Mouse (Mus musculus) adrenal gland, postnatal 10 days (tissue): ENCODE measurements around the gene Dapp1. TPM values are rescaled to one million over a fixed set of nuclear protein-coding genes. Genes with fewer than 3 reads are reported as not detected.
A peak's percentile ranks its signal among the peaks of the same experiment; 100 is the strongest.
"Not testable (repeated sequence)": the region's sequence is repeated elsewhere in the genome, so short reads cannot be mapped to it uniquely, and the experiment has no call there.

Experiments used
- DNase-seq: peaks from one replicate; pipeline ENCODE4 v3.0.0; 2021; ENCODE audit warnings: mixed read lengths
- total RNA-seq, 2 experiments: library from RNA; stranded (reverse); gene quantifications; 2 replicates each; pipeline ENCODE4 v1.2.3; 2021

Dapp1 gene
- total RNA-seq, 2 experiments from 2014 or later, result 5.9 to 7.1 TPM

DNA sequence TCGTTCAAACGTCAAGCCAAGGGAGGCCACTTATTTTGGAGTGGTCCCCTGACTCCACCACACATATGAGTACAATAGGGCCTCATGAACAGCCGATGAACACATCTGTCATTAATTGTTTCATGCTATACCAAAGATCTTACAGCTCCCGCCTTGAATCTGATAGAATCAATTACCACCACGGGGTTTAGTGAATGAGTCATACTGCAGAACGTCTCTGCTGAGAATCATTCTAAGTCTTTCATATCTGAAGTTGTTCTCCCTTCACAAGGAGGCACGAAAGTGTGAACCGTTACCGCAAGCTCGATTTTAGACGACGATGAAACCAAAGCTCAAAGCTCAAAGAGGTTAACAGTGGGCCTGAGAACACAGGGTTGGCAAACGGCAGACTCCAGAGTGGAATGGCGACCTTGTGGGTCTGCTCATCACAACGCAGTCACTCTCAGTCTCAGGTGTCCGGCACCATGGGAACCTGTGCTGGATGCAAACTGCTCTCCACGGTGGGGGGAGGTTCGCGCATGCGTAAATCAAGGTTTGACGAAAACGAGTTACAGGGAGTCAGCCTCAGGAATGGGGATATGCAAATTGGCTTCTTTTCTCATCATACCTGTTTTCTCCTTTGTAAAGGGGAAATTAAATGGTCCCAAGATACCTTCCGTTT is 27.0 kb downstream of the Dapp1 start:
- DNase-seq, result no peak

- DNase-seq, result peak; percentile 41
Observed at GRCm38 (mm10) chr3:137952914-137953880, 28.1 kb downstream of the Dapp1 start.

GRCm38 (mm10) chr3:137952225-137952913 is 29.0 kb downstream of the Dapp1 start:
- DNase-seq, result peak; percentile 58

GRCm38 (mm10) chr3:137951819-137952218 is 29.5 kb downstream of the Dapp1 start:
- DNase-seq, result no peak

DNA sequence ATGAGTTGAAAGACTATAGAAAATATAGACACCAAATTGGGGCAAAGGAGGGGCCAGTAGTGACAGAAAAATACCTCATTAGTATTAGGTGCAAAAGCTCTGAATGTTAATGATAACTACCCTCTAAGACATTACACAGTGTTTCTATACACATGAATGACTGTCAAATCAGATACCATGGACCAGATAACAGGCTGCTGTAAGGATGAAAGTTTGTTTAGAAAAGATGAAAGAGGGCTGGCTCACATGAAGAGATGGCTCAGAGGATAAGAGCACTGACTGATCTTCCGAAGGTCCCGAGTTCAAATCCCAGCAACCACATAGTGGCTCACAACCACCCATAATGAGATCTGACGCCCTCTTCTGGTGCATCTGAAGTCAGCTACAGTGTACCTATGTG is 30.0 kb downstream of the Dapp1 start:
- DNase-seq, result not testable (repeated sequence)

DNA sequence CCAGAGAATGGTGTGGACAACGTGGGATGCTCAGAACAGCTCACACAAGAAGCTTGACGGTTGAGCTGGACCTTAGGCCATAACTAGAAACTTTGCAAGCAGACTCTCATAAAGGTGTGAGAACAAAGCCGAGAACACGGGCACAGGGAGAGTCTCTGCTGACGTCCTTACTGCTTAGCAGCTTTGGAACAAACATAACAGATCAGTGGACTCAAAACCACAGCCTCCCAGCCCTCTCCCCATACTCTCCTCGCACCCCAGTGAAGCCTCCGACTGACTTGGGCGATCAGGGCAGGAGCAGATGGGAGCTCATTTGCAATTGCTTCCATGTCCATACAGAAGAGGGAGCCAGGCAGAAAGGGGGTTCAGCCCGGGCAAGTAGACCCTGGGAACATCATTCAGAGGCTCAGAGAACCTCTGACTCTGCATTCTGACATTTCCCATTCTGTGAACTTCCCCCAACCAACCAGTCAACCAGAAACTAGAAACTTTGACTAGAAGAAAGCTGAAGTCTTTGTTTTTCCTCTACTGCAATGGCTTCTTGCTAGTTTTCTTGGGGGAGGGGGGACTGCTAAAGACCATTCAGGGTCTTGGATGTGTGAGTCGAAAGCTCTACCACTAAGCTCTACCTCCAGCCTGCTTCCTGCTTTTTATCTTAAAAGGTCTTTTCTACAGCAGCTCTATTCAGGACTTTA is 31.0 kb downstream of the Dapp1 start:
- no peak for DNase-seq

GRCm38 (mm10) chr3:137947525-137947924 is 33.8 kb downstream of the Dapp1 start:
- no peak for DNase-seq

- no peak for DNase-seq
Observed at GRCm38 (mm10) chr3:137946827-137947226, 34.5 kb downstream of the Dapp1 start.

DNA sequence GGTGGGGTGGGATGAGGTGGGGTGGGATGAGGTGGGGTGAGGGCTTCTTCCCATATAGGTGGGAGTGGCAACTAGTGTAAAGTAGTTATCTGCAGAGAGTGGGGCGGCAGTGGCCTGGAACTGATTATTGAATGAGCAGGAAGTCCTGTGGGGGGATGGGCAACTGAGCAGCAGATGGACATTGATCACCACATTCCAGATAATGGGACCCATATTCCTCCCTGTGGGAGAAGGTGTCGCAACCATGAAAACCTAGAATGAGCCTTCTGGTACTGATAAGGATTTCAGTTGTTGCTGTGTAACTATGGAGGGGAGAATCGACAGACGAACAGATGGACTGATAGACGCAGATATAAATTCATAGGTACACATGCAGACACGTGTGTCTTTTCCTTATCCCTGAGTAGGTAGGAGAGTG is 37.6 kb downstream of the Dapp1 start:
- DNase-seq, result no peak

DNA sequence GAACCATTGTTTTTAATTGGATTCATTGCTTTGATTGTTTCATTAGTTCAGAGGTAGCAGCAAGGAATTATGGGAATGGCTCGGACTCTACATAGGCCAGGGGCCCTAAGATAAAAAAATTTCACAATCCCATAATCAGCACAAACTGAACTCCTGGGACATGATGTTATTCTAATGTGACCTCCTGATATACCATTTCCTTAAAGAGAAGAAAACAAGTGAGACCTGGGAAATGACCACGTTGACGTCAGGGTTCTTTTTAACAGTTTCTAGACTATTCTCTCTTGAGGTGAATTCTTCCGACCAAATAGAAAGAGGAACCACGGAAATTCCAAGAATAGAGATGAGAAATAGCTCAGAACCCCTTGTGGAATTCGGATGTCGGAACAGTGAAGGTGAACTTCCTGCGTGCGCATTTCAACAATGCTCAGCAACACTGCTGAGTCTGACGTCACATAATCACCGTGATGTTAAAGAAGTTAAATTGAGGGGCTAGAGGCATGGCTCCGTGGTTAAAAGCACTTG is 39.2 kb downstream of the Dapp1 start:
- no peak for DNase-seq

DNA sequence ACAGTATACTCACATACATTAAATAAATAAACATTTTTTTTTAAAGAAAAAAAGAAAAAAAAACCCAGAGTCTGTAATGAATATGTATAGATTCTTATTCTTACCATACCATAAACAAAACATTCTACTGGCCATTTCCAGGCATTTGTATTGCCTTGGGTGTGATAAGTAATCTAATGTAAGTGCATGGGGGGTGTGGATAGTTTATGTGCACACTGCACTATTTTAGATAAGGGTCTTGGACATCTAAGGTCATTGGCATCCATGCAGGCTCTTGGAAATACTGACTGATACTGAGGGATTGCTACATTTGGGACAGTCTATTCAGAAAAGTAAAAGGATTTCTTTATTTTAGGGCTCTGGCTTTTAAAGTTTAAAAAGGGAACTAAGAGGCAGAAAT is 39.8 kb downstream of the Dapp1 start:
- no peak for DNase-seq

DNA sequence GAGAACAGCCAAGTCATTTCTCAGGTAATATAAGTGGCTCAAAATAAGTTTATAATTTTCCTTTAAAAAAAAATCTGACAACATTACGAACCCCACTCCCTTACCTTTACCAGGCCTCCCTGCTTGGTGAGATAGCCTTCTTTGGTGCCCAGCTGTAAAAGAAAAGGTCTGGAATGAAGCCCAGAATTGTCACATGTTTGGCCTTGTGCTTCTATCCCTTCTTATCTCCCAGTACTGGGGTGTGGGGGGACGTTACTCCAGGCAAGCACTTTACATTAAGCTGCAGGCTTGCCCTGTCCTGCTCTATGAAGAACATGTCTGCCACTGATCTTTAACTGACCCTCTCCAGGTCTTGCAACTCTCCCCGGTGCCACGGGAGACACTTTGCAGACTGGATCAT is 40.6 kb downstream of the Dapp1 start:
- DNase-seq, result peak; percentile 74

- peak; percentile 75 for DNase-seq
Observed at GRCm38 (mm10) chr3:137938608-137939007, 42.7 kb downstream of the Dapp1 start.

DNA sequence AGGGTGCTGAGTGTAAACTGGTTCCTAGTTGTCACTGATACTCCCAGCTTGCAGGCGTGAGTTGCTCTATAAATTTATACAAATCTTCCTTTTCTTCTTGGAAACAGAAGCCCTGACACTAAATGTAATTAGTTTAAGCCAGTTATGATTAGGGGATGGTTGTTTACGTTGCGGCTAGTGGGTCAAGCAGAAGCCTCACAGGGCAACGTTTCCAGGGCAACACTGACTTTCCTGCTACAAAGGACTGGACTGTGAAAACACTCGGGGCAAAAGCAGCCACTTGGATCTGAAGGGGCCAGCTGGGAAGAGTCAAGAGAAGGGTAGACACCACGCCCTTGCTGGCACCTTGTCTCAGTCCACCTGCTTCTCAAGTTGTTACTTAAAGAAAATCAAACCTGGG is 44.8 kb downstream of the Dapp1 start:
- DNase-seq, result no peak

DNA sequence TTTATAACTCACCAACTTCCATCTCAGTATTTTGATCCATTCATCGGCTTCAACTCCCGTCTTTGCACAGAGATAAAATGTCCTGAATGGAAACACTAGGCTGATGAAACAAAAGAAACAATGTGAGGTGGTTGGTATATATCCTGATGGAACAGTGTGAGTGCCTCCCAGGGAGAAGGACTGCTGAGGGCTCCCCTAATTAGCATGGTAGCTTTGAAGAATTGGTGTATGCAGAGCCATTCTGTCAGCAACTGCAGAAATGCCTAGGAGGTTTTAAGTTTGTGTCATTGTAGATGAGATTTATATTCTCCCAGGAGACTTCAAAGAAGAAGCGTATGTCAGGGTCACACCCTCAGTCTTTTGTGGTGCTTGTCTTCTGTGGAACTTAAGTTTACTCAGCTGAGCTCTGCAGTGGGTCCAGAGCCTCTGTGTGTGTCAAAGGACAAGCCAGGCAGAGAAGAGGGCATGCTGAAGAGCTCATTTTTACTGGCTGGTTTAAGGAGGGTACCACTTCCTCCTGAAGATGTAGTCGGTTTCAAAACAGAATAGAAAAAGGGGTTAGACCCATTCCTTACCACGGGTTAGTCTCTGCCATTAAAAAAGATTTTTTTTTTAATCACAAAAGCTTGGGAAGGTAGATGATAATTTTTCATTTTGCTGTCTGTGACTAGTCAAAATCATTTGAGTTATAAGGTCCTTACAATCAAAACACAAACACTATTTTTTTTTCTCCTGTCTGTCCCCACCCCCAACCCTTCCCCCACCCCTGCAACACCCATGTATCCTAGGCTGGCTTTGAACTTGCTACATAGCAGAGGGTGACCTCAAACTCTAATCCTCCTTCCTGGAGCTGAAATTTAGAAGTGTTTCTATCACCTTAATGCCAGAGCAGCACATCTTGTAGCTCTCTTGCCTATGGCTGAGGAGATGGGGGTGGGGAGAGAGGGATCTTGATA is 45.5 kb downstream of the Dapp1 start:
- DNase-seq, result no peak

- no peak for DNase-seq
Observed at GRCm38 (mm10) chr3:137933986-137934385, 47.4 kb downstream of the Dapp1 start.

DNA sequence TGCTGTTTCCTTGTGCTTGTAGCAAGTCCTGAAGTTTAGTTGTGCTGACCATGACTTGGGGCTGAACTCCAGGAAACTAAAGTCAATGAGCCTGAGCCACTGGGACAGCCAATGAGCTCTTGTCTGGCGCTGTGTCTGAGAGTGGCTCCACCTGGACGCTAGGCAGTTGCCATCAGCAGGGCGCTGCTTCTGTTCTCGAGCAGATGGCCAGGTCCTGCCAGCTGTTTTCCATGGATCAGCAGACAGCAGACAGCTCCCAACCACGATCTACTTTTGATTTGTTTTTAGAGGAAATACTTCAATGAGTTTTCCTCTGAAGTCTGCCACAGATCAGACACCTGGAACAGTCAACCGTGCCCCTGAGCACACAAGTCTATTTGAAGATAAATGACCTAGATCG is 48.6 kb downstream of the Dapp1 start:
- DNase-seq, result no peak

DNA sequence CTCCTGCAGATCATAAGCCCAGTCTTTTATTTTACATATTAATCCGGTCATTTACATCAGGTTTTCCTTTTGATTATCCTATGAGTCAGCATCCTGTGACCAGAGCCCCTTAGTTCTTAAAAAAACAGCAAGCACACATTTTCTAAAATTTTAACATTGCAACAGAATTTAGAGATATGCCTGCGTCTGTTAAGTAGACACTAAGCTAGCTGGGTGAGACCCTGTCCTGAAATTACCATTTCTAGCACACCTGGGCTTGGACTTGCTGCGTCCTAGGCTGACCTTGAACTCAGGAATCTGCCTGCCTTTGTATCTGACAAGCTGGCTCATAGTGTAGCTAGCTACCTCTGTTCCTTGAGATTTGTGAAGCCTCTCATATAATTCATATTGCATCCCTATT is 51.4 kb downstream of the Dapp1 start:
- DNase-seq, result no peak

GRCm38 (mm10) chr3:137927010-137927409 is 54.3 kb downstream of the Dapp1 start:
- DNase-seq, result no peak

DNA sequence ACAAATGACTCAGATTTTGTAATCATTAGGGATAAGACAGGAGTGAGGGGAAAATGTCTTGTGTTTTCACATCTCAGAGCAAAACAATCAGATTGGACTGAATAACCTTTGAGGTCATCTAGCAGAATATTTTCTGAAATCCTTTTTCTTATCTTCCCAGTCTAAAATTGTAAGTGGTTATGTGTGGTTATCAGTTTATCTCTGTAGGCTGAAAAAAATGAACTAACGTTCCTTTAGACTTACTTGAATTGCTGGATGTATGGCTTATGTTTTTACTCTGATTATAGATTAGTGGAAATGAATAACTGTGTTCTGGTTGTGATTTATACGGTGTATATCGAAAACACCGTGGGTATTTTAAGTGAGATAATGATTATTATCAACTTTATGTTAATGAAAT is 60.8 kb downstream of the Dapp1 start:
- no peak for DNase-seq

GRCm38 (mm10) chr3:137919398-137919797 is 61.9 kb downstream of the Dapp1 start:
- no peak for DNase-seq
